22 mouse cellular contexts compared by ENCODE assay signal in the genomic region with DNA sequence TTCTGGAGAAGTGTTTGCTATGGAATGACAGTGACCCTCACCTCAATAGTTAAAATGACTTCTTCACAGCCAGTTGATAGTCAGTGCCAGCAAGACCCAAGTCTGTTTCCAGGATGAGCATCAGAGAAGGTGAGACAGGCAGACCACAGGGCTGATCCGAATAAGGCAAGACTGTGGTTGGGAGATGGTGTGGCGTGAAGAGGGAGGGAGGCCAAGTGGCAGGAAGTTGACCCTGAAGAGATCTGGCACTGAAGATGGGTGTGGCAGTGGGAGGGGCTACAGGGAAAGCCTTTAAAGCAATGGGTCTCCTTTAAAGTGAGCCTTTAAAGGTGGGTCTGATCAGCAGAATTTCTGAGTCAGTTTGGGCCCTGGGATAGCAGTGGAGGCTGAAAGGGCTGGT. TPM values are rescaled to one million over a fixed set of nuclear protein-coding genes. Genes with fewer than 3 reads are reported as not detected.
DNase-seq lines count a peak whose midpoint lies in the region; ATAC-seq lines count a peak whose summit lies in the region.
"Had no signal": no experiment of that assay in that cellular context is flagged by ENCODE, and none has a peak within 500 bp of the region (broad histone marks: within the 10 kb centered on the region; RNA-seq: fewer than 3 reads in every experiment).

No protein-coding gene starts in this region.

- ATAC-seq in activated CD4-positive, CD25-positive, alpha-beta regulatory T cell, adult 4 months, result peak; percentile 43
- peak; percentile 55 for ATAC-seq in megakaryocyte, adult 5-6 weeks (ENCODE audit: poor library complexity, severe bottlenecking)
- ATAC-seq: forebrain, embryonic 15.5 days; hindbrain, embryonic 16.5 days; intestine, embryonic 16.5 days had no signal

- peak; percentile 40 for DNase-seq in 416B (ENCODE audit: low read depth)
- peak; percentile 7 for DNase-seq in CD4-positive, CD25-positive, alpha-beta regulatory T cell, adult 2 months (ENCODE audit: low read depth, low spot score)
- DNase-seq in urinary bladder, postnatal 10 days (ENCODE audit: low spot score), result no peak
- DNase-seq in kidney, postnatal 25 days, result no peak
- DNase-seq in adrenal gland, postnatal 25 days, result no peak
- DNase-seq in spleen, postnatal 10 days (ENCODE audit: low spot score in 2 of 2), result no peak
- DNase-seq: adrenal gland, adult 8-10 months; B cell, adult 2 months; cerebellum, adult 11-12 months; cerebellum, adult 9-11 months; gastrocnemius, adult 2 months; kidney, adult 8-10 months; layer of hippocampus, adult 9-11 months; liver, embryonic 13.5 days; lung, adult 18-20 months; thymus, adult 2 months; thymus, postnatal 36 days had no signal

RNA-seq across cellular contexts. Expression of gene Lrrc27, which starts 55.2 kb away (rescaled TPM):
- polyA plus RNA-seq in activated CD4-positive, CD25-positive, alpha-beta regulatory T cell, adult 4 months (2017; shearing (Covaris generic)), result 1 to 10 TPM; 1.2 to 1.8 TPM
- total RNA-seq in megakaryocyte, adult 5-6 weeks (2015), result 1.3 and 3.4 TPM in 2 replicates
- 0.81 and 3.2 TPM in 2 replicates for total RNA-seq in megakaryocyte, adult 5-6 weeks (2017)
- total RNA-seq in adrenal gland, postnatal 25 days (2021), result 5.8 and 6.3 TPM in 2 replicates

RNA-seq across cellular contexts. Expression of gene Stk32c, which starts 55.6 kb away (rescaled TPM):
- under 1 TPM; 0.42 to 0.46 TPM for polyA plus RNA-seq in activated CD4-positive, CD25-positive, alpha-beta regulatory T cell, adult 4 months (2017; shearing (Covaris generic))
- 0.11 TPM in 1 of 2 replicates, not detected in the other for total RNA-seq in megakaryocyte, adult 5-6 weeks (2015)
- not detected in 2 replicates for total RNA-seq in megakaryocyte, adult 5-6 weeks (2017)
- 3.0 and 4.0 TPM in 2 replicates for total RNA-seq in adrenal gland, postnatal 25 days (2021)
- polyA plus RNA-seq: liver, embryonic 13.5 days had no signal

Comparison
In these comparisons a context has a peak if more than half of its experiments do, and no peak if none do; other contexts are left out.
1. DNase-seq: peak in 416B (single experiment) and CD4-positive, CD25-positive, alpha-beta regulatory T cell, adult 2 months (single experiment); none in urinary bladder, postnatal 10 days (single experiment), kidney, postnatal 25 days (0 of 2), adrenal gland, postnatal 25 days (single experiment) and spleen, postnatal 10 days (0 of 2).